Mouse (Mus musculus) forebrain, embryonic 12.5 days (tissue): ENCODE measurements around the gene Grin2d. TPM values are rescaled to one million over a fixed set of nuclear protein-coding genes. Genes with fewer than 3 reads are reported as not detected.

Source experiments
- ATAC-seq: fragments of 200-750 bp; cut with Nextera tagmentation; 2 replicates; pipeline ENCODE4 v1.8.0; 2017; ENCODE audit warnings: moderate TSS enrichment; ENCODE audit not compliant: low FRiP score
- H3K27ac ChIP-seq: fragments of 300-500 bp; sonication (generic); 2 replicates; pipeline ENCODE4 v1.5.1; 2016; ENCODE audit warnings: mild to moderate bottlenecking
- H3K27me3 ChIP-seq: fragments of 300-500 bp; sonication (generic); 2 replicates; pipeline ENCODE4 v1.6.1; 2016; ENCODE audit warnings: mild to moderate bottlenecking
- H3K36me3 ChIP-seq: fragments of 300-500 bp; sonication (generic); replicated peaks from 2 replicates; pipeline ENCODE4 v1.6.1; 2016; ENCODE audit warnings: mild to moderate bottlenecking
- H3K4me1 ChIP-seq: fragments of 300-500 bp; sonication (generic); 2 replicates; pipeline ENCODE4 v1.6.1; 2016
- H3K4me2 ChIP-seq: fragments of 300-500 bp; sonication (generic); 2 replicates; pipeline ENCODE4 v1.6.1; 2016; ENCODE audit warnings: mild to moderate bottlenecking, moderate library complexity
- H3K4me3 ChIP-seq: fragments of 300-500 bp; sonication (generic); replicated peaks from 2 replicates; pipeline ENCODE4 v1.5.1; 2016; ENCODE audit warnings: mild to moderate bottlenecking
- H3K9ac ChIP-seq: fragments of 300-500 bp; sonication (generic); 2 replicates; pipeline ENCODE4 v1.6.1; 2016; ENCODE audit warnings: mild to moderate bottlenecking
- H3K9me3 ChIP-seq: fragments of 300-500 bp; sonication (generic); 2 replicates; pipeline ENCODE4 v1.6.1; 2016
- WGBS: fragments of 180-500 bp; shearing (Covaris S2); methylation state at CpG from one replicate; pipeline ENCODE4 v1.1.7; 2016; 5-methylcytosine and 5-hydroxymethylcytosine counted together
- polyA plus RNA-seq: library from polyadenylated mRNA; unstranded; fragments of >200 nt; fragmentation: Nextera tagmentation; extraction: Ambion mirVana; gene quantifications from 2 replicates; pipeline ENCODE4 v1.2.1, GENCODE M21; 2016

Gene Grin2d
- polyA plus RNA-seq, 1 experiment from 2014 or later: 0.33 TPM

DNA sequence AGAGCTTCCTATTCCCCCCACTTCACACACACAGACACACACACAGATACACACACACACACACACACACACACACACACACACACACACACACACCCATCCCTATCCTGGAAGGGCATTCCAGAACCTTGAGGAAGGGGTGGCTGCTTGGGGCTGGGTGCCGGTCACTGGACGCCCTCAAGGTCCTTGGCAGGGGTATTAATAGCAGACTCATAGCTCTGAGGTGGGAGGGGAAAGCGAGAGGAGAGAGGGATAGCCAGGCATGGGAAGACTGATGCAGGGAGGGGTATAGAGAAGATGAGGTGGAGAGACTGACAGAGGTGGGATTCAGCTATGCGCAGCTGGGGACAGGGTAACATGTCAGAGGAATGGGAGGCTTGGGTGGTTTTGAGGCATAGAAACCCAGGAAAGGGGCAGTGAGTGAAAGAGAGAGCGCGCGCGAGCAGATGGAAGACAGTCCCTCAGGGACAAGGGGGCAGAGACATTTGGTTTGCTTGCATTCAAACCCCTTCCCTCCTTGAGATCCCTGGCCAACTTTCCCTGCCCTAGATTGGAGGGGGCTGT, 9.0 kb downstream of the Grin2d start:
- no peaks in the 10 kb centered on the region for H3K9me3 ChIP-seq
- H3K4me3 ChIP-seq: peak overlapping the region; percentile 31; the same call in 1 of the 2 replicates
- H3K36me3 ChIP-seq: 0 out of 2 replicates have a peak, but pooled peaks cover 3% of the 10 kb centered on the region
- no peak overlapping the region for H3K9ac ChIP-seq
- H3K27me3 ChIP-seq: peaks cover 69% of the 10 kb centered on the region
- ATAC-seq: no peak
- WGBS: 18% methylated on average over 8 of the region's 8 CpGs
- H3K4me2 ChIP-seq: peak overlapping the region; percentile 56
- no peak overlapping the region for H3K27ac ChIP-seq
- peaks cover 56% of the 10 kb centered on the region for H3K4me1 ChIP-seq

DNA sequence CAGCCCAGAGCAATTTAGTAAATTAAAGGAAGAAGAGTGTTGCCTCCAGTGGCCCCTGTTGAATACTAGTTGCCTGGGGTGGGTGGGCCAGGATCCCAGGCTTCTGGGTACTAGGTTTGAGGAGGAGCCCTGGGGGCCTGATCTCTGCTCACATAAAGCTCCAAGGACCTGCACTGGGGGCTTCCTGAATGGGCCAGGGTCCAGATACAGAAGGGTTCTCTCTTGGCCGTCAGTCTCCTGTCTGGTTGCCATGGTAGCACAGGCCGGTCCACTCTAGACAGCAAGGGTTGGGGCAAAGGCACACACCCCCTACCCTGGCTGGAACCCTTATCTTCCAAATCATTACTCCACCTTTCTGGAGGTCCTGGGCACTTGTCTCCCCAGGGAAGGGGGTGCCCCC, 10.3 kb downstream of the Grin2d start:
- peak overlapping the region; percentile 25; the same call in 1 of the 2 replicates for H3K4me2 ChIP-seq

DNA sequence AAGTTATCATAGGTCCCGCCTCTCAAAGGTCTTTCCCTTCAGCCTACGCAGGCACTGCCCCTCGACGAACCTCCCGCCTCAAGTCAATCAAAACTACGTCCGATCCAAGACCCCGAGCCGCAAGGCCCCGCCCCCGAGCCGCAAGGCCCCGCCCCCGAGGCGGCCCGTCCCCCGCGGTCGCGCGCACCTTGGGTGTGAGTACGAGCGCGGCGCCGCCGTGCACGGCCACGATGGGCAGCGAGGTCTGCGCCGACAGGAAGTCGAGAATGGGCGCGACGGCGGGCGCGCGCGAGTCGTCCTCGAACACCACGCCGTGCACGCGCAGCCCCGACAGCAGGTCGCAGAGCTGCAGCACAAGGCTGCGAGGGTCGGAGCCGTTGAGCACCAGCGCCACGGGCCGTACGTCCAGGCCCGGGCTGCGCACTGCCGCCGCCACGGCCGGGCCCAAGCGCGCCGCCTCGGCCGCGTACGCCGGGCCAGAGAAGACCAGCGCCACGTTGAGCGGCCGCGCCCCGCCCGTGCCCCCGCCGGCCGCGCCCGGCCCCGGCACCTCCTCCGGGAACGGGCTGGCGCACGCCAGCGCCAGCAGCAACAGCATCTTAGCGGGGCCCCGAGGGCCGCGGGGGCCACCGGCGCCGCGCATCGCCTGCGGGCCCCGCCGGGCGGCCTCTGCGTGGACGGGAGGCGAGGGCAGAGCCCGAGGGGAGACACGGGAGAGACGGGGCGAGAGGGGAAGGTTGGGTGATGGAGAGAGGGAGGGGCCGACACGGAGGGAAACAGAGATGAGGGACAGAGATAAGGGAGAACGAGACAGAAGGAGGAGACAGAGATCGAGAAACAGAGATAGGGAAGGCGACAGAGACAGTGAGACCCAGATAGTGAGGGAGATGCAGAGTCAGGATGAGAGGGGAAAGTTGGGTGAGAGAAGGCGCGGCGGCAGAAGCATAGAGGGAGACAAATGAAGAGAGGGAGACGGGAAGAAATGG, 12.0 kb downstream of the Grin2d start:
- peak overlapping the region; percentile 77 for H3K4me2 ChIP-seq
- WGBS: 2% methylated on average over 92 of the region's 117 CpGs
- peaks cover 69% of the 10 kb centered on the region for H3K27me3 ChIP-seq
- H3K9me3 ChIP-seq: no peaks in the 10 kb centered on the region
- peaks cover 48% of the 10 kb centered on the region for H3K4me1 ChIP-seq
- H3K4me3 ChIP-seq: peak overlapping the region; percentile 70
- peak; percentile 74 for ATAC-seq
- peak overlapping the region; percentile 85 for H3K9ac ChIP-seq
- no peaks in the 10 kb centered on the region for H3K36me3 ChIP-seq
- H3K27ac ChIP-seq: peak overlapping the region; percentile 42

More for the DNA sequence above, 10.3 kb downstream of the Grin2d start:
- H3K27ac ChIP-seq: no peak overlapping the region
- H3K36me3 ChIP-seq: no peaks in the 10 kb centered on the region
- no peaks in the 10 kb centered on the region for H3K9me3 ChIP-seq
- WGBS: 14% methylated on average over 2 of the region's 2 CpGs
- no peak for ATAC-seq
- H3K27me3 ChIP-seq: peaks cover 76% of the 10 kb centered on the region
- no peak overlapping the region for H3K4me3 ChIP-seq
- no peak overlapping the region for H3K9ac ChIP-seq
- peaks cover 48% of the 10 kb centered on the region for H3K4me1 ChIP-seq

DNA sequence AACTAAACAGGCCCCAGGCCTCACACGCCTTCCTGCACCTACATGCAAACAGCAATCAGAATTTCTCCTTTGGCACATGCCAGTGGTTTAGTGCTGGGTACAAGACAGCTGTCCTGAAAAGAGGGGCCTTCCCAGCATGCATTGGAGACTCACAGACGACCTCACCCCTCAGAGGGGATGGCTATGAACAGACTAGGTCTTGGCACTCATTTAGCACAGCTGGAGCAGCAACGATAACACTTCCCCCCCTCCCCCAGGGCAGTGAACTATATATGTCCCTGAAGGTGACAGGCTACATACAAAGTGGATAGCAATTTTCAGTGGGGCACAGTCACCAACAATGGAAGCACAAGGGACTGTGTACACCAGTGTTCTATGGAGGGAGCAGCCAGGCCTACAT, 13.7 kb downstream of the Grin2d start:
- WGBS: 66% methylated on average over 3 of the region's 3 CpGs
- no peak for ATAC-seq
- Histone ChIP-seq H3K4me3 (no peak overlapping the region), H3K4me1 (peaks cover 39% of the 10 kb centered on the region), H3K4me2 (no peak overlapping the region), H3K27ac (no peak overlapping the region), H3K9ac (no peak overlapping the region), H3K27me3 (peaks cover 64% of the 10 kb centered on the region), H3K9me3 (no peaks in the 10 kb centered on the region), H3K36me3 (no peaks in the 10 kb centered on the region)

DNA sequence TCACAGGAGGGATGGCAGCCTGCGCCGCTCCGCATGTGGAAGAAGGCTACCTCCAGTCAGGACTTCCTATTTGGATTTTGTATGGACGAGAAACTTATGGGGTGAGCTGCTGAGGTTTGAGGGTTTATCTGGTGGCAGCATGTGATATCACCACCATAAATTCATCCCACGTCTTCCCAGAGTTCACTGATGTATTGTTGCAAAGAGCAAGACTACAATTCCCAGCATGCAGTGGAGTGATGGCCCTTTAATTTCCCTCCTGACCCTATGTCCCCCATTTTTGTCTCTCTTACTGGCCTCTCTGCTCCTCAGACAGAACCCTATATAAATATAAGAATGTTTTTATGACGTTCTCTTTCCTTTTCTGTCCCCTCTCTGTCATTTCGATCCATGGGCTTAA, 15.4 kb downstream of the Grin2d start:
- Histone ChIP-seq H3K27me3 (peaks cover 64% of the 10 kb centered on the region), H3K4me1 (peaks cover 30% of the 10 kb centered on the region), H3K4me3 (no peak overlapping the region), H3K27ac (no peak overlapping the region), H3K9ac (no peak overlapping the region), H3K4me2 (no peak overlapping the region), H3K9me3 (no peaks in the 10 kb centered on the region), H3K36me3 (no peaks in the 10 kb centered on the region)
- 86% methylated on average over 7 of the region's 7 CpGs for WGBS
- ATAC-seq: no peak

DNA sequence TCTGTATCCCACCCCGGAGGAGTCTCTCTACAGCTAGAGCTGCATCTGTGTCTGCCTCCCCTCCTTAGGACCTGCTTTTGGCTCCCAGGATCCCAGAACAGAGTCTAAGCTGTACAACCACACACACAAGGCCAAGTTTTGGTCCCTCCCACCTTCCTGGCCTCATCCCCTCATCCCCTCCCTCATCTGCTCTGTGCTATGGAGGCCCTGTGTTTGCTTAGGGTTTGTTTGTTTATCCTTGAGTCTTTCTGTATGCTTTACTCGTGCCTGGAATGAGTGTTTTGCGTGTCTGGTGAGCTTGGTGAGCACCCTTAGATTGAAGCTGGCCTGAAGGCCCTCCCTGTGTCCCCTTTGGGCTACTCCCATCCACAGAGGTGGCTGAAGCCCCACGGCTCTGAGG, 19.2 kb downstream of the Grin2d start:
- H3K9me3 ChIP-seq: no peaks in the 10 kb centered on the region
- H3K4me2 ChIP-seq: no peak overlapping the region
- no peak overlapping the region for H3K27ac ChIP-seq
- peaks cover 66% of the 10 kb centered on the region for H3K27me3 ChIP-seq
- H3K4me3 ChIP-seq: no peak overlapping the region
- peaks cover 23% of the 10 kb centered on the region for H3K4me1 ChIP-seq
- no peaks in the 10 kb centered on the region for H3K36me3 ChIP-seq
- no peak for ATAC-seq
- H3K9ac ChIP-seq: no peak overlapping the region
- WGBS: 78% methylated on average over 4 of the region's 4 CpGs

DNA sequence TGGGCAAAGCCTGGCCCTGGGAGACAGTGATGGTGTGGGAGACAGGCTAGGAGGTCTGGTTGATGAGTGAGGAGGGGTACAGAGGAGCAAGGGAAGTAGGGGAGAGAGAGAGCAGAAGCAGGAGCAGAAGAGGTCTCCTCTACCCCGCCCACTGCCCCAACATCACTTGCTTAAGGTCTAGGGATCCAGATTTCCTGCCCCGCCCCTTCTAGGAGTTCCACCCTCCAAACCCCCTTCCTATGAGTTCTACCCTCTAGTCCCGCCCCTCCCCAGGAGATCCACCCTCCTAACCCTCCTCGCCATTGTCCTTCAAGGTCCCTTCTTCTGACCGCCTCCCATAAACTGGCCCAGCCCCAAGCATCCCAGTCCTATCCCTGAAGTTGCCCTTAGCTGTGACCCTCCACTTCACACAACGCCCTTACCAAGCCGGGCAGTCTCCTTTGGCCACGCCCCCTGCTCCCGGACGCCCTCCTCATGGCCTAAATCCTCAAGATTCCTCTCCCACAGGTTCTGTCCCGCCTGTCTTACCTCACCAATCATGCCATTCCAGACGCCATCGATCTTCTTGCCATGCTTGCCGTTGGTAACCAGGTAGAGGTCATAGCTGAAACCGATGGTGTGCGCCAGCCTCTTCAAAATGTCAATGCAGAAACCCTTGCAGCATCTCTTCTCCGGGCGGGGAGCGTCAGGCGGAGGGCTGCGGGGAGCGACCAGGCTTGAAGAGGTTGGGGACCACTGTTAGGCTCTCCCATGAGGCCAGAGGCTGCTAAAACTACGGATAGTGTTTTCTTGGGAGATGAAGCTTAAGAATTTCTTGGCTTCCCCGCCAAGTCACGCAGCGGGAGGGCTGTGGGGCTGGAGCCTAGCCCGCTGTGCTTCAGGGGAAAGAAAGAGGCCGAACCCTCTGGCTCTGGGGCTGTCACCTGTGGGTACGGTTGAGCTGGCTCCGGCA, 21.0 kb downstream of the Grin2d start:
- Histone ChIP-seq H3K36me3 (no peaks in the 10 kb centered on the region), H3K9me3 (no peaks in the 10 kb centered on the region), H3K27ac (no peak overlapping the region), H3K4me1 (peaks cover 23% of the 10 kb centered on the region), H3K27me3 (peaks cover 58% of the 10 kb centered on the region), H3K9ac (peak overlapping the region; percentile 40; the same call in 1 of the 2 replicates), H3K4me3 (peak overlapping the region; percentile 27), H3K4me2 (peak overlapping the region; percentile 56)
- 4% methylated on average over 29 of the region's 30 CpGs for WGBS
- peak; percentile 9; the same call in 1 of the 2 replicates for ATAC-seq

DNA sequence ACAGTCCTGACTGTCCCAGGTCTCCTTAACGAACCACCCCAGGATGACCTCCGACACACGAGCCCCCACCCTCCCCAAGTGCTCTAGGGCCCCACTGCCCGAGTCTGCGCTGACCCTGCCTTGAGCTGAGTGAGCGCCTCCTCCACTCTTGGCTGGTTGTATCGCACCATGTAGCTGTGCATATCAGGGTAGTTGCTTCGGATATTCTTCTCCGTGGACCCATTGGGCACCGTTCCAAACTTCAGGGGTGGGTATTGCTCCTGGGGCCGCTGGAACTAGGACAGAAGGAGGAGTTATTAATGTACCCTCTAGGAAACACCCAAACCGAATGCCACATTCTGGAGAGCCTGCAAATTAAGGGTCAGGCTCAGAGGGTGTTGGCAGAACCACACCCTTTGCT, 25.1 kb downstream of the Grin2d start:
- no peak overlapping the region for H3K27ac ChIP-seq
- no peak for ATAC-seq
- no peak overlapping the region for H3K4me2 ChIP-seq
- WGBS: 81% methylated on average over 12 of the region's 12 CpGs
- H3K36me3 ChIP-seq: no peaks in the 10 kb centered on the region
- H3K9me3 ChIP-seq: no peaks in the 10 kb centered on the region
- H3K9ac ChIP-seq: no peak overlapping the region
- H3K4me3 ChIP-seq: no peak overlapping the region
- peaks cover 21% of the 10 kb centered on the region for H3K4me1 ChIP-seq
- H3K27me3 ChIP-seq: peaks cover 38% of the 10 kb centered on the region

DNA sequence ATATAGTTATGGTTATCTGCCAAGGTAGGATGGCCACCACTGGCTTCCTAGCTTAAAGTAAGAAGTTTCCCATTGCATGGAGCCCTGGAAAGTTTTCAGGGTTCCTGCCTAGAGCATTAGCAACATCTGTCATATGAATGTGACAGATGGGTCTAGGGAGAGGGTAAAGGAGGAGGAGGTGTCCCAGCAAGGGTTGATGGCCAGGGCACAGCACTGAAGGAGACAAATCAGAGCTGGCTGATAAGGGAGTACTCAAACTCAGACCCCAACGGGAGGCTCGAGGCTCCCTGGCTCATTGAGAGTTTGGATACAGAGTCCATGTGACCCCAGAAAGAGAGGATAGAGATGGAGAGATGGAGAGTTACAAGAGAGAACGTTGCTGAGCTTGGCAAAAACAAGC, 27.5 kb downstream of the Grin2d start:
- Histone ChIP-seq H3K9ac (no peak overlapping the region), H3K36me3 (no peaks in the 10 kb centered on the region), H3K4me2 (no peak overlapping the region), H3K4me1 (peaks cover 8% of the 10 kb centered on the region; the same call in 1 of the 2 replicates), H3K27ac (no peak overlapping the region), H3K27me3 (peaks cover 18% of the 10 kb centered on the region), H3K9me3 (no peaks in the 10 kb centered on the region), H3K4me3 (no peak overlapping the region)
- WGBS: 82% methylated on average over 3 of the region's 3 CpGs
- no peak for ATAC-seq

DNA sequence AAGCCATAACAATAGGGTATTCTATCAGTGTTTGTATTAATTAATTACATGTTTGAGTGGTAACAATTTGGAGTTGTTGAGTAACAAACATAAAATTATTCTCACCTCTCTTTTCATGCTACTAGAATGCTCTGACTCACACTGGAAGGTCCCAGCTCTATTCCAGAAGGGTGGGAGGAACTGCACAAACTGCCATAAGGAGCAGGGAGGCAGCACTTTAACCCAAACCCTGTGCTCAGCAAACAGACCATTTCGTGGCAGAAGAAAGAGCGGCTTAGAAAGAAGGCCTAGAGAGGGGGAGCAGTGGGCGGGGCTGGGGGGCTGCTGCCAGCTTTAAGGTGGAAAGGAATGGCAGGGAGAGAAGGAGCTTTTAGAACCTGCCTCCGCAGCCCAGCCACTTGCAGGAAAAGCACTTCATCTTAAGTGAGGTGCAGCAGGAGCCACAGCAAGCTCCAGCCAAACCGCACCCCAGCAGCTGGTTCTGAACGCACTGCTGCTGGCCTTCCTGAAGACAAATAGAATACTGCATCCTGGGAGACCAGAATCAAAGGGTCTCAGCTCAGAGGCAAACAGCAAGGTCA, 29.6 kb downstream of the Grin2d start:
- Histone ChIP-seq H3K4me1 (peaks cover 8% of the 10 kb centered on the region; the same call in 1 of the 2 replicates), H3K4me3 (no peak overlapping the region), H3K27me3 (peaks cover 23% of the 10 kb centered on the region), H3K9me3 (no peaks in the 10 kb centered on the region), H3K9ac (no peak overlapping the region), H3K4me2 (no peak overlapping the region), H3K27ac (no peak overlapping the region), H3K36me3 (no peaks in the 10 kb centered on the region)
- 5% methylated on average over 6 of the region's 6 CpGs for WGBS
- ATAC-seq: no peak

DNA sequence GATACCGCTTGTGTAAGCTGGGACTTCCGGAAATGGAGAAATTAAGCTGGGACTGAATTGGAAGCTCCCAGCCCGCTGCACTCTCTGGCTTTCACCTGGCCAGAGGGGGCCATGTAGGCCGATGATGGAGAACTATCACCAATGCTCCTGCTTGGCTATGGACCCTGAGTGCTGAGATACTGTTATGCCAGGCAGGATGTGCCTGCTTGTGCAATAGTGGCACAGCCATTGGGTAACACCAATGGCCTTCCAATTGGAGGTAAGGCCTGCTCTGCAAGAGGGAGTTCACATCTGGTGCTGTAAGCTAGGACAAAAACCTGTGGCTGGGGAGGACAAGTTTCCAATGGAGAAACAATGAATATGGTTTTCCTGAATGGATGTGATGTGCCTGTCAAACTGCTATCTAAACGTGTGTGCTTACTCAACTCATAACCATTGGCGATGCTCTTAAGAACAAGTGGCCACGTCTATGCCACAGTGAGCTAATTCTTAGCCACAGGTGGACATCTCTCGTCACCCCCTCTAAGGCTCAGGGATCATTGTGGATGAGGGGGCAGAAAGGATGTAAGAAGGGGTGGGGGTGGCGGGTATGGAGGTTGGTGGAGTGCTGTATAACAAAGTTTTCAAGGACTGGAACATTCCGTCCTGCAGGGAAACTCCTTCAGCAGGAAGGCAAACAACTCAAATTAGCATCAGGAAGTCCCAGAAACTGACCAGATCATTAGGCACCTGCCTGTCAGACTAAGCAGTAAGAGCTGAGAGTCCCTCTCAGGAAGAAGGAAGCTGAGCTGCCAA, 35.0 kb downstream of the Grin2d start:
- H3K4me3 ChIP-seq: no peak overlapping the region
- H3K4me1 ChIP-seq: peaks cover under 1% of the 10 kb centered on the region; the same call in 1 of the 2 replicates
- H3K36me3 ChIP-seq: no peaks in the 10 kb centered on the region
- 86% methylated on average over 10 of the region's 10 CpGs for WGBS
- no peak overlapping the region for H3K4me2 ChIP-seq
- H3K9ac ChIP-seq: no peak overlapping the region
- no peak for ATAC-seq
- peaks cover 37% of the 10 kb centered on the region for H3K27me3 ChIP-seq
- no peak overlapping the region for H3K27ac ChIP-seq
- H3K9me3 ChIP-seq: no peaks in the 10 kb centered on the region
